Mouse (Mus musculus): Measurements from ENCODE around the gene Tmod3.

- TF ChIP-seq CTCF (IDR thresholded peaks at IDR 0.05; ENCODE audit: low read depth) (no peak), EP300 (IDR thresholded peaks at IDR 0.05; ENCODE audit: low read depth) (no peak)
Observed at GRCm38 (mm10) chr9:75607496-75607895, 48.0 kb upstream of the Tmod3 start.

All from heart, postnatal 0 days (tissue).